Mouse (Mus musculus) embryonic fibroblast, embryonic 13.5 days (primary cell): ENCODE data around the gene Cdc5l.

Experiments
- CTCF ChIP-seq: IDR thresholded peaks from 2 replicates; pipeline ENCODE4 v1.5.1; 2011; ENCODE audit warnings: mild to moderate bottlenecking, control low read depth, low read length, moderate library complexity, borderline replicate concordance; ENCODE audit not compliant: insufficient read depth
- POLR2A ChIP-seq: IDR thresholded peaks from 2 replicates; pipeline ENCODE4 v1.6.1; 2011; ENCODE audit warnings: low read depth, mild to moderate bottlenecking, control low read depth, low read length, moderate library complexity

DNA sequence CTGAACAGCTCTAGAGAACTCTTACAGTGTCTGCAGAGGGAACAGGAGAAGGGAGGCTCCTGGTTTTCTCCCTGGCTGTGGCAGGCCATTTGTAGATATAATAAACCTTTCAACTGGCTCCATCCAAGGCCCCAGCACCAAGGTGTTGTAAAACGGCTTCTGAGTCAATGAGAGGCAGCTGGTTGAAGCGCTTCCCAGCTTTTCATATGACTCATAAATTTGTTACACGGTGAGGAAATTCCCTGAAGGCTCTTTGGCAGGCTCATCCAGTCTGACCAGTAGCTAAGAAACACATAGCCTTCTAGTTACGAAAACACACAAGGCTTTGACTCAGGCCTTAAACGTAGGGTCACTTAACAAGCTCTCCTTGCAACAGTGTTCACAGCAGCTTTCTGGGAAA, 74.1 kb downstream of the Cdc5l start:
- no peak for TF ChIP-seq POLR2A
- TF ChIP-seq CTCF, result no peak
